Mouse (Mus musculus) urinary bladder, postnatal 4 days (tissue): Measurements from ENCODE around the gene Gm8797.
"Not testable (repeated sequence)": the region's sequence is repeated elsewhere in the genome, so short reads cannot be mapped to it uniquely, and the experiment has no call there.

Experiments
- DNase-seq, 2 experiments: peaks; one replicate each; pipeline ENCODE4 v3.0.0; 2021 to 2022; ENCODE audit warnings: low spot score in 2 of 2

Gene Gm8797

DNA sequence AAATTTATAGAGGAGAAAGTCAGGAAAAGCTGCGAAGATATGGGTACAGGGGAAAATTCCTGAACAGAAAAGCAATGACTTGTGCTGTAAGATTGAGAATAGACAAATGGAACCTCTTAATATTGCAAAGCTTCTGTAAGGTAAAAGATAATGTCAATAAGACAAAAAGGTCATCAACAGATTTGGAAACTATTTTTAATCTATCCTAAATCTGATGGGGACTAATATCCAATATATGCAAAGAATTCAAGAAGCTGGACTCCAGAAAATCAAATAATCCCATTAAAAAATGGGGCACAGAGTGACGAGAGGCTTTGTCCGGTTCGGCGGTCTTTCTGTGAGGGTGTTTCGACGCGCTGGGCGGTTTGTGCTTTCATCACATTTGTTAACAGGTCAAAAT lies at the start of gene Gm8797:
Gene Gm8797 (plus strand): TSS at position 301 of the 400 bp plus-strand sequence.
- DNase-seq = not testable (repeated sequence)

DNA sequence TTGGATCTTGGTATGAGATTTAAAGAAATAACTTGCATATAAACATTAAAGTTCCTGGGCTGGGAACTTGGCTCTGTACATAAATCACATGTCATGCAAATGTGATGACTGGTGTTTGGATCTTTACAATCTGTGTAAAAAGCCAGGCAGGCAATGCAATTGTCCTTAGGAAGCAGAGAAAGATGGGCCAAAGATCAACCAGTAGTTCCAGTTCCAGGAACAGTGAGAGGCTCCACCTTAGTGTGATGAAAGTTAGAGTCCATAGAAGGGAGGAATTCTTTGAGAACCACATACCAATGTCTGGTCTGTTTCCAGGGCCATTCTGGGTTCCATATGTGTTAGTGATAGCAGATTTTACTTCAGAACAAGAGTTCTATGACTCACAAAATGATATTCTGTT lies 36.1 kb upstream of the Gm8797 start:
- DNase-seq = no peak

DNA sequence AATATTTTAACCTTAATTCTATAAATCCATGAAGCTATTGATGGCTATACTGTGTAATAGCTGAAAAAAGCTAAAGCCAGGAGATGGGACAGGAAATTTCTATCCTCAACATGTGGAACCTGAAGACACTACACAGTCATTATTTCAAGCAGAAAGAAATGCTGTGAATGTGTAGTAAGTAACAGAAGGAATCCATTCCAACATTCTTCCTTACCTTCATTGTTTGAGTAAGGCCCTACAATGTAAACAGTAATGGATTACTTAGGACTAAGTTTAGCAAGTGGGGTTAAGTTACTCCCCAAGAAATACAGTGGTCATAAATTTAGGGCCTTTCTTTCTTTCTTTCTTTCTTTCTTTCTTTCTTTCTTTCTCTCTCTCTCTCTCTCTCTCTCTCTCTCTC lies 17.7 kb upstream of the Gm8797 start:
- DNase-seq = no peak

DNA sequence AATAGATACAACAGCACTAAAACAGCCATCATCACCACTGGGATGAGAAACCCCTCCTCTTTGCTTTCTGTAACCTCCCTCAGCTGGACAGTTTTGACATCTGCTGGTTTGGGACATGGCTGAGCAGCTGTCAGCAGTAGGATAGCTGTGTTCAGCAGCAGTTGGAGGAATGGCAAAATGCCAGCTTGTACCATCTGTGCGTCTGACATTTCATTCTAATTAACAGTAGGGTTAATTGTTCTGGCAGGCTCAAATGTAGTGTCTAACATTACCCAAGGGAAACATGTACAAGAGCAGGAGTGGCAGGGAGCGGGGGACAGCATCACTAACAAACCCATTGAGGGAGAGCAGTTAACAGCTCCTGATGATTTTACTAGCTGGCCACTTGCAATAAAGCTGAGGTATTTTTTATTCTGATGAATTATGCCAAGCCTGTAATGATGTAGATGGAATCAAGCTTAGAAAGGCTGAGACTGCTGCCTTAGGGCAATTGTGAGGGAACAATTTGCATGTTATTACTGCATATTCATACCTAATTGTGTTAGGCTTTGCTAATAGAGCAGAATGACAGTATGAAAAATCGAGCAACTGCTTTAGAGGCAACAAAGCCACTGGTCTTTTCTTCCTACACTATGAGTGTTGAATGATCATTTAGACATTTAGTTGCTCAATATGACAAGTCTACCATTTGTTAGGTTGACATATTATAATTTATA lies 4.3 kb downstream of the Gm8797 start:
- no peak for DNase-seq

DNA sequence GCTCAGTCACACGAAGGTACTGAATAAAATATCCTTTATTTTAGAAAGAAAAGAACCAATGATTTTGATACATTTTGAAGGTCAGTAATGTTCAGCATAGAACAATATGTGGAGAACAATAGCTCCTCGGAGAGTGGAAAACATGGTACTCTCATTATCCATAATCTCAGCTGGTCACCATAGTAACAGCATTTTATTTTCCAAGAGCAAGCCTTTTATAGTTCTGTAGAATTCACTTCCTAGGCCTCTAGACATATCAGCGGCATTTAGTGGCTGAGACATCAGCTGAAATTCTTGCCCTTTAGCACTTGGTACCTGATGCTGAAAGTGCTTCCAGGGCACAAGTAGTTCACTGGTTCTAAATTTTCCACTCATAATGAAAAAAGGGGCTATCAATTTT lies 15.7 kb downstream of the Gm8797 start:
- DNase-seq = no peak

DNA sequence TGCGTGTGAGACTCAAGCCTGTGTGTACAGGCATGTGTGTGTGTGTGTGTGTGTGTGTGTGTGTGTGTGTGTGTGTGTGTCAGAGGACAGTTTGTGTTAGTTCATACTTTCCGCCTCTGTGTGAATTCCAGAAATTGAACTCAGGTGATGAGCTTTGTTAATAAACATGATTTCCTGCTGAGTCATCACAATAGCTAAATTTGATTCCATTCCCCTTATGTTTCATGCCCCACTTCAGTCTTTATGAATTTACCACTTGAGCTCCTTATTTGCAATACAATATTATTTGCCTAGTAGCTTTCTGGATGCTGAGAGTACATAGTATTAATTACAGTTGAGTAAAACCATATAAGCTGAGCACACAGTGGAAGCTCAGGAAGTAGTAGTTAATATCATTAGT lies 26.3 kb downstream of the Gm8797 start:
- DNase-seq = no peak
